Mouse (Mus musculus) liver, postnatal 0 days (tissue): Measurements from ENCODE around the gene Lbhd2. TPM values are rescaled to one million over a fixed set of nuclear protein-coding genes. Genes with fewer than 3 reads are reported as not detected.

Experiments used
- ATAC-seq: fragments of 200-750 bp; cut with Nextera tagmentation; 2 replicates; pipeline ENCODE4 v1.8.0; 2017; ENCODE audit warnings: mild to moderate bottlenecking, moderate library complexity
- DNase-seq: peaks from one replicate; pipeline ENCODE4 v3.0.0-alpha.2; 2016
- H3K27ac ChIP-seq: fragments of 300-500 bp; sonication (generic); 2 replicates; pipeline ENCODE4 v1.5.1; 2014; ENCODE audit warnings: antibody characterized with exemption, moderate library complexity, mild to moderate bottlenecking, low read depth
- H3K27me3 ChIP-seq: fragments of 300-500 bp; sonication (generic); 2 replicates; pipeline ENCODE4 v1.6.1; 2014; ENCODE audit warnings: low read length, control low read depth, mixed read lengths; ENCODE audit not compliant: insufficient read depth
- H3K36me3 ChIP-seq: fragments of 300-500 bp; sonication (generic); replicated peaks from 2 replicates; pipeline ENCODE4 v1.6.1; 2014; ENCODE audit warnings: mild to moderate bottlenecking, control low read depth, low read length, moderate library complexity, mixed read lengths; ENCODE audit not compliant: insufficient read depth
- H3K4me1 ChIP-seq: fragments of 300-500 bp; sonication (generic); 2 replicates; pipeline ENCODE4 v1.6.1; 2014; ENCODE audit warnings: antibody characterized with exemption, mild to moderate bottlenecking, control low read depth; ENCODE audit not compliant: insufficient read depth
- H3K4me2 ChIP-seq: fragments of 300-500 bp; sonication (generic); 2 replicates; pipeline ENCODE4 v1.6.1; 2014; ENCODE audit warnings: low read depth, mild to moderate bottlenecking, low read length, moderate library complexity, mixed read lengths
- H3K4me3 ChIP-seq: fragments of 300-500 bp; sonication (generic); 2 replicates; pipeline ENCODE4 v1.5.1; 2014; ENCODE audit warnings: low read depth, low read length
- H3K9ac ChIP-seq: fragments of 300-500 bp; sonication (generic); replicated peaks from 2 replicates; pipeline ENCODE4 v1.6.1; 2014; ENCODE audit warnings: mild to moderate bottlenecking, moderate library complexity
- H3K9me3 ChIP-seq: fragments of 300-500 bp; sonication (generic); 2 replicates; pipeline ENCODE4 v1.6.1; 2016; ENCODE audit warnings: mild to moderate bottlenecking, control low read depth, low read length, mixed read lengths
- CTCF ChIP-seq: sonication (generic); IDR thresholded peaks from 2 replicates; pipeline ENCODE4 v1.5.1; 2016; ENCODE audit warnings: antibody characterized with exemption, low read depth
- EP300 ChIP-seq: IDR thresholded peaks from 2 replicates; pipeline ENCODE4 v1.6.1; 2016; ENCODE audit warnings: antibody characterized with exemption, low read depth, mild to moderate bottlenecking
- WGBS: fragments of 180-500 bp; shearing (Covaris S2); extraction: QIAGEN DNeasy Blood & Tissue Kit; methylation state at CpG from one replicate; pipeline ENCODE4 v1.1.7; 2014; ENCODE audit not compliant: insufficient replicate concordance; 5-methylcytosine and 5-hydroxymethylcytosine counted together
- polyA plus RNA-seq: library from polyadenylated mRNA; unstranded; fragments of >200 nt; fragmentation: Nextera tagmentation; extraction: Ambion mirVana; gene quantifications from 2 replicates; pipeline ENCODE4 v1.2.1, GENCODE M21; 2015

Lbhd2 gene
- polyA plus RNA-seq, 1 experiment from 2014 or later = 0.22 TPM

DNA sequence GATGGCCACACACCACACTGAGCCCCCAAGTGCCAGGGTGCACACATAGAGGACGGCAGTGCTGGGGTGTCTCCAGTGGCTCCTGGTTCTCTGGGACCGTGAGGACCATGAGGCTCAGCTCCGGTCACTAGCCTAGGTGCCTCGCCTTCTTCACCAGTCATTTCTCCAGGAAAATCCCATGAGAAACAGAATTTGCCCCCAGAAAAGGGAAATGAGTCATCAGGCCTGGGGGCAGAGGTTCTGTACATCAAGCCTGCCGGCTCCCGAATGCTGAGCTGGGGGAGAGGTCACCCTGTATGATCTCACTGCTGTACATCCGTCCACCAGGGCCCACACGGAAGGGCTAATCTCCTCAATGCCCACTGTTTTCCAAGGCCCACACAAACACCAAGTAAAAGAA is 49.3 kb downstream of the Lbhd2 start:
- DNase-seq = no peak
- ATAC-seq = peak; percentile 37; the same call in 1 of the 2 replicates
- no peak for TF ChIP-seq EP300
- no peak for TF ChIP-seq CTCF

DNA sequence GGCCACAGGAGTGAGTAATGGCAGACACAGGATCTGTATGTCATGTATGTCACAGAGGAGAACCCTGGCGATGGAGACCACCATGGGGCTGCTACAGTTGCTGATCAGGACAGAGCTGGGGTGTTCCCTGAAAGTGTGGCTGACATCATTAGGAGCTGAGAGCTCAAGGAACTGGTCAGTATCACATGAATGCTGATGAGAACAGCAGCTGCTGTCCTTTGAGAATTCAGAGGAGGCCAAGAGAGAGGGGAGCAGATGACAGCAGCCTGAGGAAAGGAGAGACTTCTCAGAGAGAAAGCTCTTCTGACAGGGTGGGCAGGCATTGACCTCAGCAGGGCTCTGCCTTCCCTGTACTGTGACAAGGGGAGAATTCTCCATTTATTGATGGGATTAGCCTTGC is 51.1 kb downstream of the Lbhd2 start:
- TF ChIP-seq EP300 (no peak), CTCF (no peak)
- DNase-seq = no peak
- Histone ChIP-seq H3K27ac (no peak overlapping the region), H3K4me2 (no peak overlapping the region), H3K36me3 (peaks cover 19% of the 10 kb centered on the region), H3K9ac (no peak overlapping the region; the same call in 1 of the 2 replicates), H3K4me1 (peaks cover under 1% of the 10 kb centered on the region; the same call in 1 of the 2 replicates), H3K4me3 (no peak overlapping the region), H3K27me3 (0 out of 2 replicates have a peak, but pooled peaks cover 3% of the 10 kb centered on the region), H3K9me3 (no peaks in the 10 kb centered on the region)
- no peak for ATAC-seq
- 71% methylated on average over 1 of the region's 1 CpGs for WGBS

More for the DNA sequence above, 49.3 kb downstream of the Lbhd2 start:
- Histone ChIP-seq H3K36me3 (peaks cover 38% of the 10 kb centered on the region), H3K4me2 (no peak overlapping the region), H3K4me1 (no peaks in the 10 kb centered on the region; the same call in 1 of the 2 replicates), H3K27me3 (0 out of 2 replicates have a peak, but pooled peaks cover 3% of the 10 kb centered on the region), H3K9ac (no peak overlapping the region), H3K27ac (no peak overlapping the region), H3K9me3 (no peaks in the 10 kb centered on the region), H3K4me3 (no peak overlapping the region)
- 44% methylated on average over 8 of the region's 8 CpGs for WGBS

Other genes with a start within 250 kb of the Lbhd2 start
- gene Traf3, start 240.4 kb upstream of the Lbhd2 start, polyA plus RNA-seq = 1.9 and 2.5 TPM in 2 replicates
- gene 4930595D18Rik, start 222.3 kb upstream of the Lbhd2 start, polyA plus RNA-seq = not detected in 2 replicates
- 0.27 and 0.61 TPM in 2 replicates for gene Amn, start 135.7 kb upstream of the Lbhd2 start, polyA plus RNA-seq
- 8.0 and 8.6 TPM in 2 replicates for gene Cdc42bpb, start 29.1 kb upstream of the Lbhd2 start, polyA plus RNA-seq
- gene Exoc3l4, start 10.2 kb downstream of the Lbhd2 start, polyA plus RNA-seq = 13.7 TPM in 2 replicates
- 72.0 and 79.5 TPM in 2 replicates for gene Tnfaip2, start 35.7 kb downstream of the Lbhd2 start, polyA plus RNA-seq
- gene Gm266, start 79.0 kb downstream of the Lbhd2 start, polyA plus RNA-seq = 0.49 and 0.54 TPM in 2 replicates
- gene Eif5, start 131.2 kb downstream of the Lbhd2 start, polyA plus RNA-seq = 520 and 559 TPM in 2 replicates
- 9.5 and 11.0 TPM in 2 replicates for gene Mark3, start 167.7 kb downstream of the Lbhd2 start, polyA plus RNA-seq